Mouse (Mus musculus): ENCODE data around the gene Vcl.

The Vcl gene

GRCm38 (mm10) chr14:21013800-21014334, 84.7 kb downstream of the Vcl start:
- no peak for DNase-seq (ENCODE audit: low read depth, low spot score)

- DNase-seq (ENCODE audit: low read depth, low spot score), result no peak
These were observed 88.7 kb downstream of the Vcl start for GRCm38 (mm10) chr14:21017871-21018270.

GRCm38 (mm10) chr14:21018977-21019376, 89.8 kb downstream of the Vcl start:
- DNase-seq (ENCODE audit: low read depth, low spot score), result peak; percentile 56

GRCm38 (mm10) chr14:21020435-21020834, 91.2 kb downstream of the Vcl start:
- no peak for DNase-seq (ENCODE audit: low read depth, low spot score)

GRCm38 (mm10) chr14:21027542-21027941, 98.3 kb downstream of the Vcl start:
- no peak for DNase-seq (ENCODE audit: low read depth, low spot score)

GRCm38 (mm10) chr14:21029025-21029659, 99.9 kb downstream of the Vcl start:
- DNase-seq (ENCODE audit: low read depth, low spot score), result no peak

GRCm38 (mm10) chr14:21031783-21032511, 102.7 kb downstream of the Vcl start:
- peak; percentile 60 for DNase-seq (ENCODE audit: low read depth, low spot score)

GRCm38 (mm10) chr14:21034271-21034670, 105.1 kb downstream of the Vcl start:
- no peak for DNase-seq (ENCODE audit: low read depth, low spot score)

- DNase-seq (ENCODE audit: low read depth, low spot score), result no peak
These were observed 105.6 kb downstream of the Vcl start for GRCm38 (mm10) chr14:21034791-21035190.

- DNase-seq (ENCODE audit: low read depth, low spot score), result no peak
These were observed 109.9 kb downstream of the Vcl start for GRCm38 (mm10) chr14:21039077-21039476.

GRCm38 (mm10) chr14:21039623-21040022, 110.4 kb downstream of the Vcl start:
- no peak for DNase-seq (ENCODE audit: low read depth, low spot score)

- no peak for DNase-seq (ENCODE audit: low read depth, low spot score)
These were observed 118.6 kb downstream of the Vcl start for GRCm38 (mm10) chr14:21047840-21048239.

GRCm38 (mm10) chr14:21048879-21049278, 119.7 kb downstream of the Vcl start:
- DNase-seq (ENCODE audit: low read depth, low spot score), result peak; percentile 77

GRCm38 (mm10) chr14:21050734-21051133, 121.5 kb downstream of the Vcl start:
- peak; percentile 86 for DNase-seq (ENCODE audit: low read depth, low spot score)

GRCm38 (mm10) chr14:21051380-21052111, 122.3 kb downstream of the Vcl start:
- no peak for DNase-seq (ENCODE audit: low read depth, low spot score)

GRCm38 (mm10) chr14:21052112-21052780, 123.0 kb downstream of the Vcl start, which contains the start of the genes Ap3m1 and Adk:
Gene Ap3m1, minus strand, starts transcription at chr14:21052508.
Gene Adk, plus strand, starts transcription at chr14:21052574.
- DNase-seq (ENCODE audit: low read depth, low spot score), result peak; percentile 96

GRCm38 (mm10) chr14:21052781-21053130, 123.6 kb downstream of the Vcl start:
- peak; percentile 93 for DNase-seq (ENCODE audit: low read depth, low spot score)

GRCm38 (mm10) chr14:21053151-21053550, 124.0 kb downstream of the Vcl start:
- DNase-seq (ENCODE audit: low read depth, low spot score), result no peak

- peak; percentile 45 for DNase-seq (ENCODE audit: low read depth, low spot score)
These were observed 124.4 kb downstream of the Vcl start for GRCm38 (mm10) chr14:21053586-21053985.

- DNase-seq (ENCODE audit: low read depth, low spot score), result no peak
These were observed 129.8 kb downstream of the Vcl start for GRCm38 (mm10) chr14:21058972-21059371.

- DNase-seq (ENCODE audit: low read depth, low spot score), result no peak
These were observed 133.7 kb downstream of the Vcl start for GRCm38 (mm10) chr14:21062766-21063513.
